9 mouse cellular contexts compared by ENCODE assay signal in genomic region chr10:70120671-70121405, GRCm38 (mm10). TPM values are rescaled to one million over a fixed set of nuclear protein-coding genes. Genes with fewer than 3 reads are reported as not detected.
DNase-seq lines count a peak whose midpoint lies in the region; ATAC-seq lines count a peak whose summit lies in the region.
"Had no signal": no experiment of that assay in that cellular context is flagged by ENCODE, and none has a peak within 500 bp of the region (broad histone marks: within the 10 kb centered on the region; RNA-seq: fewer than 3 reads in every experiment).

No protein-coding gene starts in this region.

- WGBS in intestine, embryonic 15.5 days = 58% methylated on average over 17 of the region's 17 CpGs
- WGBS in neural tube, embryonic 14.5 days = 60% methylated on average over 17 of the region's 17 CpGs

- peaks cover 32% of the 10 kb centered on the region for H3K4me1 ChIP-seq in intestine, embryonic 15.5 days (replicated peaks)
- peaks cover 32% of the 10 kb centered on the region for H3K4me1 ChIP-seq in neural tube, embryonic 14.5 days (ENCODE audit: control insufficient read depth, insufficient read depth, low read length)

- H3K27me3 ChIP-seq in intestine, embryonic 15.5 days (replicated peaks) = no peaks in the 10 kb centered on the region
- no peaks in the 10 kb centered on the region for H3K27me3 ChIP-seq in neural tube, embryonic 14.5 days (ENCODE audit: control insufficient read depth, insufficient read depth, low read length)

- DNase-seq in ovary, postnatal 14 days (ENCODE audit: low spot score) = peak; percentile 28
- no peak for DNase-seq in ovary, postnatal 10 days (ENCODE audit: low spot score)
- DNase-seq in adrenal gland, postnatal 36 days = peak; percentile 72 to 81
- peak; percentile 93 for DNase-seq in heart, adult 11 months
- DNase-seq in layer of hippocampus, postnatal 36 days = no peak
- DNase-seq in right cerebral cortex, postnatal 10 days (ENCODE audit: low spot score in 2 of 2) = no peak

- no peaks in the 10 kb centered on the region for H3K9me3 ChIP-seq in intestine, embryonic 15.5 days
- no peaks in the 10 kb centered on the region for H3K9me3 ChIP-seq in neural tube, embryonic 14.5 days (ENCODE audit: control insufficient read depth, low read length)

- ATAC-seq in intestine, embryonic 15.5 days = peak; percentile 60
- peak; percentile 36; the same call in 1 of the 2 replicates for ATAC-seq in neural tube, embryonic 14.5 days (ENCODE audit: low read depth)

- peak overlapping the region; percentile 25; the same call in 1 of the 2 replicates for H3K4me2 ChIP-seq in intestine, embryonic 15.5 days (replicated peaks)
- no peak overlapping the region for H3K4me2 ChIP-seq in neural tube, embryonic 14.5 days (ENCODE audit: low read depth, low read length)

- H3K27ac ChIP-seq in intestine, embryonic 15.5 days = peak overlapping the region; percentile 56; the same call in 1 of the 2 replicates
- peak overlapping the region; percentile 16; the same call in 1 of the 2 replicates for H3K27ac ChIP-seq in neural tube, embryonic 14.5 days (ENCODE audit: low read depth, low read length)
- H3K27ac ChIP-seq: macrophage had no signal

- no peak overlapping the region for H3K4me3 ChIP-seq in intestine, embryonic 15.5 days (replicated peaks)
- H3K4me3 ChIP-seq in neural tube, embryonic 14.5 days (ENCODE audit: low read depth, low read length) = no peak overlapping the region

- H3K36me3 ChIP-seq in intestine, embryonic 15.5 days = no peaks in the 10 kb centered on the region
- no peaks in the 10 kb centered on the region for H3K36me3 ChIP-seq in neural tube, embryonic 14.5 days (ENCODE audit: control insufficient read depth, insufficient read depth, low read length)

- H3K9ac ChIP-seq in intestine, embryonic 15.5 days = no peak overlapping the region; the same call in 1 of the 2 replicates
- 0 out of 2 replicates have a peak overlapping the region, but pooled peaks have one; percentile 12 for H3K9ac ChIP-seq in neural tube, embryonic 14.5 days (replicated peaks; ENCODE audit: low read depth, low read length)

RNA-seq across cellular contexts. Expression of gene Ccdc6, which starts 23.9 kb away (rescaled TPM):
- total RNA-seq in adrenal gland, postnatal 36 days (2021) = 10 to 100 TPM; 50.2 to 98.3 TPM
- 13.5 and 14.0 TPM in 2 replicates for polyA plus RNA-seq in intestine, embryonic 15.5 days (2015; fragmentation: Nextera tagmentation; extraction: Ambion mirVana)
- polyA plus RNA-seq in neural tube, embryonic 14.5 days (2014; fragmentation: Nextera tagmentation; extraction: Ambion mirVana) = 31.4 and 43.6 TPM in 2 replicates
- total RNA-seq in layer of hippocampus, postnatal 36 days (2021) = 10 to 100 TPM; 66.5 to 69.0 TPM

Comparison
In these comparisons a context has a peak if more than half of its experiments do, and no peak if none do; other contexts are left out.
1. DNase-seq: peak in ovary, postnatal 14 days (single experiment), adrenal gland, postnatal 36 days (2 of 2) and heart, adult 11 months (single experiment); none in ovary, postnatal 10 days (single experiment), layer of hippocampus, postnatal 36 days (0 of 2) and right cerebral cortex, postnatal 10 days (0 of 2).